Mouse (Mus musculus) splenic B cell, adult 2 months (primary cell): ENCODE measurements at regions not wholly inside any gene's neighbourhood (a gene's known extent, or its start where the extent isn't known, plus 50 kb on each side); places are given as distances from the start of the nearest gene placed in this dataset.

Experiments
- DNase-seq: peaks from one replicate; pipeline ENCODE4 v3.0.0-alpha.2; 2011; ENCODE audit warnings: low read depth, low spot score
- H3K27me3 ChIP-seq: 2 replicates; pipeline ENCODE4 v1.6.1; 2012; ENCODE audit warnings: mild to moderate bottlenecking, low read length, moderate library complexity, mixed read lengths; ENCODE audit not compliant: control insufficient read depth, poor library complexity, insufficient read depth, severe bottlenecking
- H3K36me3 ChIP-seq: 2 replicates; pipeline ENCODE4 v1.6.1; 2012; ENCODE audit warnings: mild to moderate bottlenecking, low read length, moderate library complexity, mixed read lengths; ENCODE audit not compliant: control insufficient read depth, poor library complexity, insufficient read depth, severe bottlenecking

DNA sequence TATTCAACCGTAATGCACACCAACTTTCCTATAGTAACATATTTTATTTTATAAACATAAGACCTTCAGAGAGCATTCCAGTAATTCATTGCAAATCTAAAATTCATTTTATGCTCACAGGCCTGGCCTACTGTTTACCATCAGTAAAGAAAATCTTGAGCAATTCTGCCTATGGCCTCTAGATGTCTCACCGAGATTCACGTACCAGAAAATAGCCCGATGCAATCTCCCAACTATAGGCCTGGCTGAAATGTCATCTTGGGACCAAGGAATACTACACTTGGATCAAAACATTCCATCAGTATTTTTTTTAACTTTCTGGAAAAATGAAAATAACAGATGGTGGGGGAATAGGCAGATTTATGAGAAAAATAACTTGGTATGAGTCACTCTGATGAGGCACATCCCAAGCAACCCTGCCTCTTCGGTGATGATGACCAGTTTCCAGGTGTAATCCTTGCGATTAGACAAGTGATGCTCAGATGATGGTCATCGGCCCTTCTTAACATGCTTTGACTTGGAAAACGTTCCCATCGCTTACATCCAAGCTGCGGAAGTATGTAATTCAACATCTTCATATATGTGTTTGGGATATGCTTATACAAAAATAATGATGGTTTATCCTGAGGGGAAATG, 439.9 kb downstream of the Nyap2 start:
- no peaks in the 10 kb centered on the region for H3K36me3 ChIP-seq
- no peaks in the 10 kb centered on the region for H3K27me3 ChIP-seq
- no peak for DNase-seq

DNA sequence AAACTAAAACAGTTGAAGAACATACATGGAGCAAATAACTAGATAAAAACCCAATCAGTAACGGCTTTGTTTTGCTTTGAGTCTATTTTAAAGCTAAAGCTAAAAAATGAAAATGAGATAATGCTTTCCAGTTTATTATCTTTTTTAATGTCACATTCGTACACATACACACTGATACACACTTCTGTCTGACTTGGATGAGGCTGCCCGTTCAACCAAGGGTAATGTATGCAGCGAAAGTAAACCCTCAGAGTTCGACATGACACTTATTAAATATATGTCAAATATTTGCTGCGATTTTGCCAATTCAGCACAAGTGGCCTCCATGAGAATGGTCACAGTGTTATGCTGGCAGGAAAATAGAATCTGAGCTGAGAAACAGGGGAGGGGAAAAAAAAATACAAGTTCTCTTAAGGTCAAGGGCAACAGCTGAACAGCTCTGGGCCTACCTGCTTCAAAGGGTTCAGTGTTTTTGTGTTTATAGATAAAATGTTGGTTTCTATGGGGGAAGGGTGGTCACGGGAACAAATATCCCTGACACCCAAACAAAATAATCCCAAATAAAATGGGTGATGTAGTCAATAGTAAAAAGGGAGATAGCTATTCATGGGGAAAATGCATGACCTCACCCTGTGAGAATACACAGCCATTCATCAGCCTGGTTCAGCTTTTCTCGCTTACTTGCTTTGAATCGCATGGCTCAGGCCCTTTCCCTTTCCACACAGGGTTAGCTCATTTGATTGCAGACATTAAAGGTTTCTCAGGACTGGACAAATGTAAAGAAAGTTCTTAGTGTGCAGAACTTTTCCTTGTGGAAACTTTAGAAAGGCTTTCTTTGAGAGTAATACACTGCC, 443.9 kb downstream of the Nyap2 start:
- Histone ChIP-seq H3K27me3 (no peaks in the 10 kb centered on the region), H3K36me3 (no peaks in the 10 kb centered on the region)
- no peak for DNase-seq

DNA sequence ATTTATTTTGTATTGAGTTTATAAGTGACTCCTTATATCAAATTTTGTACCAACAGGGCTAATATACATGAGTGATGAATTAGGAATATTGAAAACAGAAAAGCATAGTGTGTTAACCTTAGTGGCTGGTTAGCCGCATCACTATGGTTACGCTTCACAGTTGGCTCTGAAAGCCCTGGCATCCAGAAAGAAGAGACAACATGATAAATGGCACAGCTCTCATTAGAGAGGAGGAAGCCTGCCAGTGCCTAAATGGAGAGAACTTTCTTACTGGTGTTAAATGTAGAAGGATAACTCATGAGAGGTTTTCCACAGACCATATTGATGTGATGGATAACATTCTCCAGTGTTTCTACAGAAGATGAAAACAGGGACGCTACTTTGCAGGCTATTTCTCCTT, 446.2 kb downstream of the Nyap2 start:
- DNase-seq: no peak
- Histone ChIP-seq H3K36me3 (no peaks in the 10 kb centered on the region), H3K27me3 (no peaks in the 10 kb centered on the region)

DNA sequence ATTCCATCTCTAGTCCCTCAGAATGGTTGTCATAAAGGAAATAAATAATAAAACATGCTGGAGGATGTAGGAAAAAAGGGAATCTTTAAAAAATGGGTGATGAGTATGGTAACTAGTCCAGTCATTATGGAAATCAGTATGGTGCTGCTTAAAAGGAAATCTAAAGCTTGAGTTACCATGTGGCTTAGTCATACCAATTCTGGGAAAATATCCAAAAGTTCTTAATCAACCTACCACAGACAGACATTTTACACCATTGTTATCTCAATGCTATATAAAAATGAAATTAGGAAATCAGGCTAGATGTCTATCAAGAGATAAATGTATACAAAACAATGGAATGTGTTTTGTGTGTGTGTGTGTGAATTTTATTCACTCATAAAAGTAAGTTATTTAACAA, 449.1 kb downstream of the Nyap2 start:
- H3K27me3 ChIP-seq: no peaks in the 10 kb centered on the region

DNA sequence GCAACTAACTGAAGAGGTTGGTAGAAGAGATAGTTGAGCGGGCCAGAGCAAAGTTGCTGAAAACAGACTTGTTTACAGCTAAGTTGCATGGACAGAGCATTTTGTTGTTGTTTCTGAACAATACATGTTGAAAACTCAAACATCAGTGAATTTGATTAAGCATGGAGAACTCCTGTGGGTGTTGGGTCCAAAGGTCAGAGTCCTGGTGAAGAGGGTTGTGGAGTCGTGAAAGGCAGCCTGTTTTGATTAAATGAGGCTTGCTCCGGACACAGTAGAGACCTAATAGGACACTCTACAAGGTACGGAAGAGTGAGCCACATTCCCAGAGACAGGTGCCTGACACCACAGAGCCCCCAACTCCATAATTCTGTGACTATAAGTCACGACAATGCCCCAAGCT, 461.1 kb downstream of the Nyap2 start:
- H3K36me3 ChIP-seq: no peaks in the 10 kb centered on the region

More for the DNA sequence above, 449.1 kb downstream of the Nyap2 start:
- no peaks in the 10 kb centered on the region for H3K36me3 ChIP-seq
- no peak for DNase-seq

DNA sequence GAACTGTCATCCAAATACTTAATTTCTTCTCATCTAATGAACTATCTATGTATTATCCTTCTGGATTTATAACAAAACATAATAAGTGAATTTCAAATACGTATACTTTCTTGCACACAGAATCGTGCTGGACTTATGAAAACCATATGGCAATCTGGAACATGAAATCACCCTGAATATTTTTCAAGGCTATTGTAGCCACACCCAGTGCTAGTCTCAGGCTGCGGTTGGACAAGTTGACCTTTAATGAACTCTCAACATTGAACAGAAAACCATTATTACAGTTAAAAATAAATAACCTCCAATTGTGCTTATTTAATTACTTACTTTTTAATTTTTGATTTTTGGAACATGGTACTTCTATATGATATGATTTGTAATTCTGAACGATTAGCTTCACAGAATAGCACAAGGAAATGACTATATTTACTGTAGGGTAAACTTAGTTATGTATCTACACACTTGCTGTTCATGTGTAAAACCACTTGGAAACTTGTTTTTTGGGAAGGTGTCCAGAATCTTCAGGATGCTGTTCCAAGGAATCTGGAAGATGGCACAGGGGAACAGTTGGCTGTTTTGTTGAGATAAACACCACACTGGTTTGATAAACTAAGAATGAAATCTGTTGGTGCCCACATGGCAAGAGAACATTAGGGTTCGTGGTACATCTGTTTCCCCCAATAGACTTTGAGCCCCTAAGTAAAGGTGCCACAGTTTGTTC, 463.0 kb downstream of the Nyap2 start:
- no peaks in the 10 kb centered on the region for H3K36me3 ChIP-seq
- no peak for DNase-seq
- H3K27me3 ChIP-seq: no peaks in the 10 kb centered on the region

More for the DNA sequence above, 461.1 kb downstream of the Nyap2 start:
- DNase-seq: no peak
- no peaks in the 10 kb centered on the region for H3K27me3 ChIP-seq

DNA sequence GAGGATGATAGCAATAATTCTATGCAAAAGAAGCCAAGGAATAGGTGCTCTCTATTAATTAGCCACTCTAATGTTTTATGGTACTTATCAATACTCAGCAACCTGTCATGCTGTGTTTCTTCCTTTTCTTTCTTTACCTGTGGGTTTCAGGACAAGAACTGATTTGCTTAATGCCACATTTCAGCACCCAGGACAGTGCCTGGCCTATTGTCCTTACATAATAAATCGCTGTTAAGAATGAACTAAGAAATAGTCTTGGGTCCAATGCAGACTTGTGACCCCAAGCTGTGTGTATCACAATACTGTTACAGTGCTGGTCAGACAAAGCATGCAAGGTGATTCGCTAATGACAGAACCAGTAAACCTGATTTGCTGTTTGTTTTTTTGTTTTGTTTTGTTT, 472.2 kb downstream of the Nyap2 start:
- DNase-seq: no peak
- Histone ChIP-seq H3K27me3 (no peaks in the 10 kb centered on the region; the same call in 1 of the 2 replicates), H3K36me3 (no peaks in the 10 kb centered on the region)

DNA sequence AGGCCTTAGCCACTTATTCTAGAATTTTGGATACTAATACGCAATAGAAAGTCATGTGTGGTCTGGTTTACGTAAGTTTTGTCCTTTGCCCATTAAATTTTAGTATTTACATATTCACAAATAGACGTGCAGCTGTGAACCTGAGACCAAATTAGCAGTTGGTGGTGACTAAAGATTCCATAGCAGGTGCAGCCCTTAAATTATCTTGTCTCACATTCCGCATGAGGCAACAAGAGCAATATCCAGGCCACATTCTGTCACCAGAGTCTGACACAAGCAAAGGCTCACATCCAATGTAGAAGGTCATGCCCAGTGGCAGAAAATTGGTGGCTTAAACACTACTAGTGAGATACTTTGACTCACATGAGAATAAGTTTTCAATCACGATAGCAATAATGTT, 473.0 kb downstream of the Nyap2 start:
- H3K27me3 ChIP-seq: no peaks in the 10 kb centered on the region; the same call in 1 of the 2 replicates
- DNase-seq: no peak
- H3K36me3 ChIP-seq: no peaks in the 10 kb centered on the region

DNA sequence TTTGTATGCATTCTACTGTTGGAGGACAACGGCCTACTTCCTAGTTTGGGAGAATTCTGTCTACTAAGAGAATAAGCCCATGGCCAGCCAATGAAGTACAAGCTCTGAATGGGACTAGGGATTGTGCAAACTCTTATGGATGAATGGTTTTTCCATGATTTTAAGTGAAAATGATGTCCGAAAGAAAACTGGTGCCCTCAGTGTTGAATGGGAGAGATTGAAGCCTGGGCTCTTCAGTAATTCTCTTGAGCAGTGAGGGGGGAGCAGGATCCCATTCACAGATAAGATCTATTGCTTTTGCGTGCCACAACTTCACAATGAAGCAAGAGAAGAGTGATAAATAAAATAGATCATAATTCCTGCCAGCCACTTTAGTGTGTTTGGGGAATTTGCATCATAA, 476.0 kb downstream of the Nyap2 start:
- Histone ChIP-seq H3K27me3 (no peaks in the 10 kb centered on the region; the same call in 1 of the 2 replicates), H3K36me3 (no peaks in the 10 kb centered on the region)
- DNase-seq: no peak

DNA sequence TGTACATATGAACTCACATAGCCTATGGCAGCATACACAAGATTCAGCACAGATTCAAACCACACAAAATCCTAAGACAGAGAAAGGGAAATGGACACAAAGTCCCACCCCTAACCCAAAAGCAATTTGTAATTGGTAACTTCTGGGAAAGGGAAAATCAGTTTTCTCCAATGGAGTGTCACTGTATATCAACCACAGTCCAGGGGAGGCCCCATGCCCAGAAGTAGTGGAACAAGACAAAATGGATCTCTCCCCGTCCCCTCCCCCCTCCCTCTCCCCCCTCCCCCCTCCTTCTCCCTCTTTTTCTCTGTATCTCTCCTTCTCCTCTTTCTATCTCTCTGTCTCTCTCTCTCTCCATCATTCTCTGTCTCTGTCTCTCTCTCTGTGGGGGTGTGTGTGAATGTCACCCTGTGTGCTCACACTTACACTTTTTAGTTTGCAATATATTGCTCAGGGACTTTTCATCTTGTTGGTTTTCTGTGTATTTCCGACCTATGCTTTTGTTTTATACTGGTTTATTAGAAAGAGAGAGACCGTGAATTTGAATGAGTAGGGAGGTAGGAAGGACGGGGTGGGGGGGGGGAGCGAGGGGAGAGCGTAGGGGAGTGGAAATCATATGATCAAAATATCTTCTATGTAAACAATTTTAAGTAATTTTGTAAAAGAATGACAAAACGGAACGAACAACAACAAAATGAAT, 500.4 kb downstream of the Nyap2 start:
- no peak for DNase-seq
- H3K27me3 ChIP-seq: no peaks in the 10 kb centered on the region
- H3K36me3 ChIP-seq: no peaks in the 10 kb centered on the region

DNA sequence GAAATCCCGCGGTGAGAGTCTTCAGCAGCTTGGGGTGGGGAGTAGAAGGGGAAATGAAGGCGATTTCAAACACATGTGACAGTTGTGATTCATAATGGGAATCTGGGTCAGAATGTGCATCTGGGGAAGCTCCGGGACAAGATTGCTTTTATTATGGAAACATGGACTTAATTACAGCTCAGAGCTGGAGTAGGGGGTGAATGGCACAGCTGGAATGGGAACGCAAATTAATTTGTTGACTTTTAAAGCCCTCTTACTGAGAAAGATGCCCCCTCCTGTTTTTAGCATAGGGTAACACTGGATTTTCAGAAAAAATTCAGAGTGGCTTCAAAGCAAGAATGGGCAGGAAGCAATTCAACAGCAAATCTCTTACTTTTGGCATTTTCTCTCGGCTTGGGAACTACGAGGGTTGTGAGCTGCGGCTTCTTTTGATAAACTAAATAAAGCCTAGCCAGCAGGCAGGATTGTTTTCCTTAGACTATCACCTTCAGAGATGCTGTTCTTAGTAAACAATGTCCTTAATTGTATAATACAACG, 501.0 kb downstream of the Nyap2 start:
- DNase-seq: no peak
- no peaks in the 10 kb centered on the region for H3K27me3 ChIP-seq
- no peaks in the 10 kb centered on the region for H3K36me3 ChIP-seq

DNA sequence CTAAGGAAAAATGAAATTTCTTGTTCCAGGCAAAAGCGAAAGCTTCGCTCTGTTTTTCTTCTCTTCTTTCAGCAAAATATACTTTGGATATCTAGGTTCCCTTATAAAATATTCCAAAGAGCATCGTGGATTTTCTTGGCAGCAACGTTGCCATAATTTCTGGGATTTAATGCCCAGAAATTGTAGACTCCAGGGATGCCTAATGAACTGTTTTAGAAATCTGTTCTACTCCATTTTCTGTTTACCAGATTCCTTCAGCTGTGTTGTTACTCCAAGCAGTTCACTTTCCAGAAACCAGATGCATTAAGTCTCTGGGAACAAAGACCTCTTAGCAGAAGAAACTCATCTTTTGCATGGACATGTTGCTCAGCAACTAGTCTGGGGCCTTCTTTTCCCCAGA, 504.5 kb downstream of the Nyap2 start:
- DNase-seq: no peak
- Histone ChIP-seq H3K36me3 (no peaks in the 10 kb centered on the region), H3K27me3 (no peaks in the 10 kb centered on the region)

DNA sequence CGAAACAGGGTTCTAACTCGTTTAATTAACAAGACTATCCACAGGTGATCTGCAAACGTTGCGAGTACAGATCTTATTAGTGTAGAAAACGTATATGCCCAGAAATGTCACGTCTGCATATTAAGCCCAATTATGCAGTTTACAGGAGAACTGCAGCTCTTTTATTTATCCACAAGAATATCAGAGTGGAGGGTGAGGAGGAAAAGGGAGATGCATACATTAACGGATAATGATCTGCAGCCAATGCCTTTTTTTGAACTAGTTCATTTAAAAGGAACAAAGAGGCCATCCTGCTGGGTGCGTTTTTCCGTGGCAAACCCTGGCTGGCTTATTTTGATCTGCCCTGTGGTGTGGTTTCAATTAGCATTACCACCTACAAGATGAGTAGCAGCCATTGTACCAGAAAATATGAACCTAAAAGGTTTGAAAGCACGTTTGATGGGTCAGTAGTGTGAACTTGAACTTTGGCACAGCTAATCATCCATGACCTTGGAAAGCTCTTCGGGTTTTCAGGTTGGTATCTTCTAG, 511.1 kb downstream of the Nyap2 start:
- H3K27me3 ChIP-seq: no peaks in the 10 kb centered on the region
- no peak for DNase-seq
- no peaks in the 10 kb centered on the region for H3K36me3 ChIP-seq

DNA sequence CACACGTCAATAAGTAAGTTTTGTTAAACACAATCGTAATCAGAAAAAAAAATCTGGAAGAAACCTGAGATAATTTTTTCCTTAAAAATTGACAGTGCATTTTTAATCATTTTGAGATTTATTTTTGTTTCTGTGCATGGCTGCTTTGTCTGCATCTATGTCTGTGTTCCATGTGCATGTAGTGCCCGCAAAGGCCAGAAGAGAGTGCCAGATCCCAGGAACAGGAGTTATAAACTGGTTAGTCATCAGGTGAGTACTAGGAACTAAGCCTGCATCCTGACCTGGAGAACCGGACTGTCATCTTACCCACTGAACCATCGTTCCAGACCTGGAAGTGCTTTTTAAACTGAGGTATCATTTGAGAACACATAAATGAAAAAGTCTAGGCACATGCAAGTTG, 514.9 kb downstream of the Nyap2 start:
- DNase-seq: no peak
- Histone ChIP-seq H3K36me3 (no peaks in the 10 kb centered on the region), H3K27me3 (no peaks in the 10 kb centered on the region)
